Mouse (Mus musculus): ENCODE measurements around the gene Susd2. TPM values are rescaled to one million over a fixed set of nuclear protein-coding genes. Genes with fewer than 3 reads are reported as not detected.

The Susd2 gene
- total and polyA plus RNA-seq, 3 experiments: 0.51 to 3.0 (median 0.70) TPM

- TF ChIP-seq E2F4 (IDR thresholded peaks at IDR 0.05; ENCODE audit: insufficient replicate concordance, low read depth, low read length): no peak
- TF ChIP-seq TCF12 (IDR thresholded peaks at IDR 0.05; ENCODE audit: low read depth, low read length): no peak
- no peak for TF ChIP-seq MXI1 (IDR thresholded peaks at IDR 0.05; ENCODE audit: low read depth, low read length)
- no peak for TF ChIP-seq POLR2A (IDR thresholded peaks at IDR 0.05; ENCODE audit: low read depth, low read length)
- TF ChIP-seq ZMIZ1 (IDR thresholded peaks at IDR 0.05; ENCODE audit: low read depth, low read length): no peak
- TF ChIP-seq NRF1 (IDR thresholded peaks at IDR 0.05; ENCODE audit: low read depth, low read length): no peak
- TF ChIP-seq TBP (conservative IDR thresholded peaks at IDR 0.05; ENCODE audit: low read depth, low read length): no peak
- no peak for TF ChIP-seq ZC3H11A (IDR thresholded peaks at IDR 0.05; ENCODE audit: low read depth, low read length)
- TF ChIP-seq ZNF384 (IDR thresholded peaks at IDR 0.05; ENCODE audit: low read depth, low read length): no peak
- no peak for TF ChIP-seq CTCF (conservative IDR thresholded peaks at IDR 0.05 in 1 of 2, IDR thresholded peaks at IDR 0.05 in 1 of 2; ENCODE audit: low read depth in 2 of 2, low read length in 2 of 2)
- TF ChIP-seq SMC3 (IDR thresholded peaks at IDR 0.05; ENCODE audit: low read depth, low read length): no peak
- no peak for TF ChIP-seq USF1 (IDR thresholded peaks at IDR 0.05; ENCODE audit: low read depth, low read length)
- no peak for TF ChIP-seq GABPA (IDR thresholded peaks at IDR 0.05; ENCODE audit: insufficient replicate concordance, low read depth, low read length)
- TF ChIP-seq HCFC1 (IDR thresholded peaks at IDR 0.05; ENCODE audit: low read depth, low read length): no peak
- no peak for TF ChIP-seq BHLHE40 (IDR thresholded peaks at IDR 0.05; ENCODE audit: low read depth, low read length)
- TF ChIP-seq RCOR1 (conservative IDR thresholded peaks at IDR 0.05; ENCODE audit: low read depth, low read length): no peak
- no peak for TF ChIP-seq MYC (IDR thresholded peaks at IDR 0.05; ENCODE audit: low read depth, low read length)
- TF ChIP-seq JUN (IDR thresholded peaks at IDR 0.05; ENCODE audit: insufficient read depth, low read depth, low read length): no peak
- TF ChIP-seq ELF1 (IDR thresholded peaks at IDR 0.05; ENCODE audit: low read depth, low read length): no peak
- DNase-seq (ENCODE audit: extremely low read depth): no peak
- H3K4me1 ChIP-seq (ENCODE audit: control insufficient read depth in 1 of 2, insufficient read depth in 2 of 2): peaks cover 0 to 4% of the 10 kb centered on the region in 2 experiments; a peak in 2 of 4 replicates
- dilution Hi-C loops (cut with MboI; ENCODE audit: extremely low pct_ligation_motif_present, extremely low pct_unique_long_range_greater_than_20kb, low sequenced_read_pairs): no loop called here
- H3K9ac ChIP-seq (ENCODE audit: insufficient read depth, low read depth): no peak overlapping the region
- no peaks in the 10 kb centered on the region; the same call in 1 of the 2 replicates for H3K79me2 ChIP-seq (replicated peaks; ENCODE audit: control insufficient read depth, extremely low read depth, insufficient read depth, poor library complexity, severe bottlenecking)
- no peak overlapping the region for H3K4me3 ChIP-seq (replicated peaks in 1 of 3; ENCODE audit: low read depth in 2 of 3, low read length in 2 of 3, poor library complexity in 1 of 3)
- in situ Hi-C loops (cut with MboI; ENCODE audit: low pct_ligation_motif_present, low pct_unique_long_range_greater_than_20kb, low sequenced_read_pairs): no loop called here
- H3K36me3 ChIP-seq (replicated peaks in 1 of 2; ENCODE audit: control insufficient read depth in 1 of 2, insufficient read depth in 1 of 2, low read length in 1 of 2): peaks cover 69 to 92% of the 10 kb centered on the region in 2 experiments
- no peaks in the 10 kb centered on the region for H3K27me3 ChIP-seq (replicated peaks)
- H3K9me3 ChIP-seq (replicated peaks; ENCODE audit: low read length): no peaks in the 10 kb centered on the region
- H3K27ac ChIP-seq (ENCODE audit: insufficient read depth, low read depth): no peak overlapping the region
- no peak overlapping the region for H3K4me2 ChIP-seq (ENCODE audit: insufficient read depth, low read depth, poor library complexity, severe bottlenecking)
These were observed 42.9 kb upstream of the Susd2 start for GRCm38 (mm10) chr10:75686724-75687123.

- no peaks in the 10 kb centered on the region for H3K9me3 ChIP-seq (replicated peaks; ENCODE audit: low read length)
These were observed 40.5 kb upstream of the Susd2 start for GRCm38 (mm10) chr10:75684035-75685004.

More at GRCm38 (mm10) chr10:75684035-75685004, 40.5 kb upstream of the Susd2 start:
- no peak overlapping the region for H3K4me2 ChIP-seq (ENCODE audit: insufficient read depth, low read depth, poor library complexity, severe bottlenecking)
- dilution Hi-C loops (cut with MboI; ENCODE audit: extremely low pct_ligation_motif_present, extremely low pct_unique_long_range_greater_than_20kb, low sequenced_read_pairs) (no loop called here), in situ Hi-C loops (cut with MboI; ENCODE audit: low pct_ligation_motif_present, low pct_unique_long_range_greater_than_20kb, low sequenced_read_pairs) (no loop called here)
- no peaks in the 10 kb centered on the region for H3K27me3 ChIP-seq (replicated peaks)
- TF ChIP-seq EP300 (IDR thresholded peaks at IDR 0.05; ENCODE audit: low read length) (no peak), MEF2A (IDR thresholded peaks at IDR 0.05; ENCODE audit: borderline replicate concordance, low read depth, low read length) (no peak), GABPA (IDR thresholded peaks at IDR 0.05; ENCODE audit: insufficient replicate concordance, low read depth, low read length) (no peak), RCOR1 (conservative IDR thresholded peaks at IDR 0.05; ENCODE audit: low read depth, low read length) (no peak), POLR2AphosphoS2 (IDR thresholded peaks at IDR 0.05; ENCODE audit: low read depth, low read length) (no peak), USF1 (IDR thresholded peaks at IDR 0.05; ENCODE audit: low read depth, low read length) (no peak), SIN3A (IDR thresholded peaks at IDR 0.05; ENCODE audit: low read length) (no peak), MXI1 (IDR thresholded peaks at IDR 0.05; ENCODE audit: low read depth, low read length) (no peak), NELFE (IDR thresholded peaks at IDR 0.05; ENCODE audit: low read depth, low read length) (no peak), NRF1 (IDR thresholded peaks at IDR 0.05; ENCODE audit: low read depth, low read length) (no peak), TCF12 (IDR thresholded peaks at IDR 0.05; ENCODE audit: low read depth, low read length) (no peak), MAZ (IDR thresholded peaks at IDR 0.05; ENCODE audit: low read depth, low read length) (no peak), BHLHE40 (IDR thresholded peaks at IDR 0.05; ENCODE audit: low read depth, low read length) (no peak), JUN (IDR thresholded peaks at IDR 0.05; ENCODE audit: insufficient read depth, low read depth, low read length) (no peak)
- H3K27ac ChIP-seq (ENCODE audit: insufficient read depth, low read depth): no peak overlapping the region
- peaks cover 0 to 4% of the 10 kb centered on the region in 2 experiments; a peak in 2 of 4 replicates for H3K4me1 ChIP-seq (ENCODE audit: control insufficient read depth in 1 of 2, insufficient read depth in 2 of 2)
- no peak overlapping the region for H3K9ac ChIP-seq (ENCODE audit: insufficient read depth, low read depth)
- DNase-seq (ENCODE audit: extremely low read depth): no peak
- H3K4me3 ChIP-seq (replicated peaks in 1 of 3; ENCODE audit: low read depth in 2 of 3, low read length in 2 of 3, poor library complexity in 1 of 3): no peak overlapping the region
- H3K79me2 ChIP-seq (replicated peaks; ENCODE audit: control insufficient read depth, extremely low read depth, insufficient read depth, poor library complexity, severe bottlenecking): no peaks in the 10 kb centered on the region
- H3K36me3 ChIP-seq (replicated peaks in 1 of 2; ENCODE audit: control insufficient read depth in 1 of 2, insufficient read depth in 1 of 2, low read length in 1 of 2): peaks cover 66 to 94% of the 10 kb centered on the region in 2 experiments

Data from CH12.LX (cell line).